Mouse (Mus musculus) testis, postnatal 10 days (tissue): ENCODE results near the gene Krtap19-4.

Experiments
- DNase-seq: peaks from one replicate; pipeline ENCODE4 v3.0.0; 2021; ENCODE audit warnings: low spot score

Krtap19-4 gene

DNA sequence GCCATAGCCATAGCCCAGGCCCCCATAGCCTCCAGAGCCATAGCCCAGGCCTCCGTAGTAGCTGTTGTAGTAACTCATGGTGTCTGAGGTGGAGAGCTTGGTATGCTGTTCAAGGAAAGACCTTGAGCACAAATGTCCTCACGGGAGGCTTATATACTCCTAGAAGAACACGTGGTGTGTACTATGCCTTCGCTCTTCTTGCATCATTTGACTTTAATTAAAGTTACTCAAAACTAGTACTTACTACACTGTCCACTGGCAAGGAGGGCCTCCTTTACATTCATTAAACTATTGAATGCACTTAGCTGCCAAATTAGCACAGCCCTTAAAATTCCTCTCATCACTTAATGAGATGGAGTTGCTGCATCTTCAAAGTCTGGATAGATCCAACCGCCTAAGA lies at the start of gene Krtap19-4:
TSS of gene Krtap19-4 (minus strand) at position 101 of the 400 bp plus-strand sequence.
- DNase-seq, result no peak

DNA sequence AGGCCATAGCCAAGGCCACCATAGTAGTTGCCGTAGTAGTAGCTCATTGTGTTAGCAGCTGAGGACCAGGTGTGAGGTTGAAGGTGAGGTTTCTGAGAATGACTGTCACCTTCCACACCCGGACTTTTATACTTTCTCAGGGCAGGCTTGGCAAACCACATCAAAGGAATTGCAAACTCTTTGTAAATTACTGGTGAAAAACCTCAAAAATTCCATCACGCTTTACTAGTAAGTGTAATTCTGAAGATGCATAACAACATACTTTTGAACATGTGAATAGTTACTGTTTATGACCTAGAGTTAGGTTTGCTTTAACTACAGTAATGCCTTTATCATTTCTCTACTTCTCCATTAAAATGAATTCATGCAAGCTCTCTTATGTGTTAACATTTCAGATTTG lies 47.3 kb upstream of the Krtap19-4 start, which contains the start of gene Krtap19-9b:
TSS of gene Krtap19-9b (minus strand) at position 101 of the 400 bp plus-strand sequence.
- no peak for DNase-seq

DNA sequence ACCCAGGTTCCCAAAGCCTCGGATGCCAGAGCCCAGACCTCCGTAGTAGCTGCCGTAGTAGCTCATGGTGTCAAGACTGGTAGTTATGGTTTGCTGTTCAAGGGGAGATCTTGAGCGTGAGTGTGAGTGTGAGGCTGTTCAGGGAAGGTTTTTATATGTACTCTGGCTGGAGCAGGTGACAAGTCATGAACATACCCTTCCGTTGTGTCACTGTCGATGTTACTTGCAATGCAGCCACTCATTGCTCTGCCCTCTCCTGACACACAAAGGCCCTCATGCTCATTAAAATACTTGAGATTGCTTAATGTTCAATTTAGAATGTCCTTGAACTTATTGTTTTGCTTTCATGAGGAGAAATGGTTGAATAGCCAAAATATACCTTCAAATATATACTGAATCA lies 11.5 kb upstream of the Krtap19-4 start, which contains the start of gene Krtap19-5:
TSS of gene Krtap19-5 (minus strand) at position 101 of the 400 bp plus-strand sequence.
- no peak for DNase-seq

DNA sequence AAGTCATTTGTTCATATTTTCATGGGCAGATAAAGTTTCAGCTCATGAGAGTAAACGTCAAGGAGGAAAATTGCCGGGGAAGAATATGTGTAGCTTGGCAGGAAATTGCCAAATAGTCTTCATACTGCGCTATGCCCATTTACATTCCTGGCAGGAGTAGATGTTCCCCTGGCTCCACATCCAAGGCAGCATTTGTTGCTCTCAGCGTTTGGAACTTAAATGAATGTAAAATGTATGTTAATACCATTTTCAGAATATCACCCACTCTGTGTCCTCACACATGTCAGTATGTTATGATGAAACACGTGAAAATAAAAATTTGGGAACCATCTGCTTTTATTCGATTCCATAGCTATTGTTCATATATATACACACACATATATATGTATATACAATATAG lies 2.0 kb upstream of the Krtap19-4 start:
- DNase-seq, result no peak

DNA sequence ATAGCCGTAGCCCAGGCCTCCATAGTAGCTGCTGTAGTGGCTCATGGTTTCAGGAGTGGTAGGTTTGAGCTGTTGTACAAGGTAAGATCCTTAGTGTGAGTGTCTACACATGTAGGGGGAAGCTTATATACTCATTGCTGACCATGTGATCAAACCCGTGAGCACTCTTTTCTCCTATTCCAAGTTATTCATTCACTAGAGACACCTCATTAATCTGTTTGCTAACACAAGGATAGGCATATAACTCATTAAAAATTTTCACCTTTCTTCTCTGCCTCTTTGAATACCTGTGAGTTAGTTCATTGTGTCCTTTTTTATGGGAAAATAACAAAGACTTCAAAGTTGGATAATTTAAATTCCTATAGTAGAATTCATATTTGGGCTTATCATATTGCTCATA lies 7.0 kb downstream of the Krtap19-4 start, which contains the start of gene Krtap19-3:
TSS of gene Krtap19-3 (minus strand) at position 101 of the 400 bp plus-strand sequence.
- no peak for DNase-seq

DNA sequence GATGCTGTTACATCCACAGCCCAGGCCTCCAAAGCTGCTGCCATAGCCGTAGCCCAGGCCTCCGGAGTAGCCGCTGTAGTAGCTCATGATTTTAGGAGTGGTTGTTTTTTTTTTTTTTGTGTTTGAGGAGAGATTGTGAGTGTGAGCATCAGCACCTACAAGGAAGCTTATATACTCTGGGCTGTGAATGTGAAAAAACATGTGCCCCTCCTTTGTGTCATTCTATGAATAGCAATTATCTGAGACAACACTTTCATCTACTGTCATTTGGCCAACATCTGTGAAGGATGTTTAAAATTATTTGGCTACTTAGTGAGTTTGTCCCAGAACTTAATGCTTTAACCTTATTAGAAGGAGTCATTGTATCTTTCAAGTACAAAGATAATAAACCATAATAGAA lies 10.7 kb downstream of the Krtap19-4 start, which contains the start of gene Krtap19-2:
TSS of gene Krtap19-2 (minus strand) at position 101 of the 400 bp plus-strand sequence.
- DNase-seq, result no peak

DNA sequence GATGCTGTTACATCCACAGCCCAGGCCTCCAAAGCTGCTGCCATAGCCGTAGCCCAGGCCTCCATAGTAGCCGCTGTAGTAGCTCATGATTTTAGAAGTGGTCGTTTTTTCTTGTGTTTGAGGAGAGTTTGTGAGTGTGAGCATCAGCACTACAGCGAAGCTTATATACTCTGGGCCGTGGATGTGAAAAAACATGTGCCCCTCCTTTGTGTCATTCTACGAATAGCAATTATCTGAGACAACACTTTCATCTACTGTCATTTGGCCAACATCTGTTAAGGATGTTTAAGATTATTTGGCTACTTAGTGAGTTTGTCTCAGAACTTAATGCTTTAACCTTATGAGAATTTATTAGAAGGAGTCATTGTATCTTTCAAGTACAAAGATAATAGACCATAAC lies 15.6 kb downstream of the Krtap19-4 start, which contains the start of gene Krtap19-1:
TSS of gene Krtap19-1 (minus strand) at position 101 of the 400 bp plus-strand sequence.
- DNase-seq, result no peak

DNA sequence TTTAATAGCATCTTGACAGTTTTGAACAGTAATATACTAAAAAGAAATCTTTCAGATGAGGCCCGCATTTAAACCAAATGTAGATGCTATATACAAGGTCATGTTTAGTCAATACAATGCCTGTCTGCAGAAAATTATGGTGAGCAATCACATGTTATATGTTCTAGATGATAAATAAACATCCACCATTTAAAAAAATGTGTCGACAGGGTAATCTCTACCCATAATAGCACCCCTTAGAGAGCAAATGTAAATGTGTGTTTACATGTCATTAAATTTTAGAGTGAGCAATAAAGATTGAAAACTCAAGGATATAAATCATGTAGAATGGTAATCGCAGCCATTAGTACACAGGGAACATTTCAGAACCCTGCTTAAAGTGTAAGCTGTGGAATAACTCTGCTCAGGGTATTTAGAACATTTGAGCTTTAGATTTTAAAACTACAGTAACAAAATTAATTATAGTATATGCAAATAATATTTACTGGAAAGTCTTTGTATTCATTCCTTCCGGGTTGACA lies 19.9 kb downstream of the Krtap19-4 start:
- DNase-seq, result no peak

DNA sequence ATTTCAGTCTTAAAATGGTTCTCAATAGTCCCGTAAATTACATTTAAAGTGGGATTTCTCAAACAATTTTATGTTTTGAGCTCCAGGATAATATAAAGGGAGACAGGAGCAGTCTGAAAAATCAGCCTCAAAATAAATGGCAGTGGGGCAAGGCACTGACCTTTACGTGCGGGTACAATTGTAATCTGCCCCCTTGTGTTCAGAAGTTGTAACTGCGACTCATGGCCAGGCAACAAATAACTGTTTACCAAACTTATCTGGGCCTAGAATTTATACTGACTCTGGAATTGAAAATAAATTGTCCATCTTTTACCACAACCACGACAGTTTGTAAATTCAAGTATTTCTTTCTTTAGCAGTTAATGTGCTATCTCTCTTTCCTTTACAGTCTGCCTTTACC lies 33.4 kb downstream of the Krtap19-4 start:
- DNase-seq, result no peak

DNA sequence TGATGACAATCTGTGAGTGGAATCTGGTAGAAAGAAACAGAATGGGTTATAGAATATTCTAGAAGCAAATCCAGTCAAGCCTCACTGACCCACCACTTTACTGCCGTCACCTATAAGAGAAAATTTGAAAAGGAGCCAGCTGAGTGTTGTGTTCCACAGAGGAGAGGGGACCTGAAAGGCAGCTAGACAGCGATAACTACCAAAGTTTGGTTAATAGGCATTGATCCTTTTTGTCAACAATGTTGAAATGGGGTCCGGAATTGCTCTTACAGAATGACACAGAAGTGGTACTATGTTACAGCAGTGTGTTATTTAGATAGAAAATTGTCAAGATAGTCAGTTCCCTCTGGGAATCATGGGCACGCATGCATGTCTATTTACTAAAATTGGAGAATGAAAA lies 36.3 kb downstream of the Krtap19-4 start:
- no peak for DNase-seq

DNA sequence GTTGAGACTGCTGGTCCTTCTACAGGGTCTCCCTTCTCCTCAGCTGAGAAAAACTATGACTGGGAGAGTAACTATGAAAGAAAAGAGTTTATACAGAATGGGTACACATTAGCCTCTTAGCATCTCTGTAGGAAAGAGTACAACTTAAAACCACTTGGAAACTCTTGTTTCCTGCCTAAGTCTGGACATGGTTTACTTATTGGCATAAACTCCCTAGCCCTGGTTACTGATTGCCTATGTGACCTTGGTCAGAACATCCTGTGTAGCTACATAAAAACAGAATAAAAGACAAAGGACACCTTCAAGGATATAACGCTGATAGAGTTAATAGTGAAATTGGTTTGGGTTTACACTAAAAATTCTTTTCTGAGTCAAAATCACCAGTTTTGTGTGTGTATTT lies 37.5 kb downstream of the Krtap19-4 start:
- DNase-seq, result no peak
